Mouse (Mus musculus) adrenal gland, adult 8-10 months (tissue): ENCODE results near the gene Gm29094. TPM values are rescaled to one million over a fixed set of nuclear protein-coding genes. Genes with fewer than 3 reads are reported as not detected.

Experiments
- DNase-seq: peaks from one replicate; pipeline ENCODE4 v3.0.0; 2022
- total RNA-seq, 4 experiments: library from RNA; stranded (reverse); gene quantifications; 2 replicates each; pipeline ENCODE4 v1.2.4; 2022

Gm29094 gene
- total RNA-seq, 4 experiments from 2014 or later, result not detected

GRCm38 (mm10) chr9:89253400-89253799, 54.2 kb downstream of the Gm29094 start:
- DNase-seq, result no peak

- DNase-seq, result no peak
Observed at GRCm38 (mm10) chr9:89256556-89257335, 57.6 kb downstream of the Gm29094 start.

- DNase-seq, result no peak
Observed at GRCm38 (mm10) chr9:89263968-89264367, 64.8 kb downstream of the Gm29094 start.

GRCm38 (mm10) chr9:89264571-89264970, 65.4 kb downstream of the Gm29094 start:
- DNase-seq, result no peak

Other genes with a start within 250 kb of the Gm29094 start
- gene Bcl2a1a, start 242.5 kb upstream of the Gm29094 start, total RNA-seq, result 1 to 10 TPM in 3 of 4 experiments, not detected in 1; 1.3 to 3.5 (median 1.4) TPM
- gene Trim43b, start 106.5 kb upstream of the Gm29094 start, total RNA-seq, result under 1 TPM in 3 of 4 experiments, not detected in 1; 0.35 to 0.55 (median 0.35) TPM
- 1 to 10 TPM; 3.0 to 8.6 (median 4.8) TPM for gene Bcl2a1b, start 170 bp upstream of the Gm29094 start, total RNA-seq
- gene Mthfs, start 11.3 kb downstream of the Gm29094 start, total RNA-seq, result 10 to 100 TPM; 39.1 to 51.1 (median 41.8) TPM